Mouse (Mus musculus) liver, embryonic 14.5 days (tissue): ENCODE results near the gene Sidt2.

Source experiments
- CTCF ChIP-seq: IDR thresholded peaks from 2 replicates; pipeline ENCODE4 v1.5.1; 2016; ENCODE audit warnings: antibody characterized with exemption, low read depth, control low read depth
- EP300 ChIP-seq: IDR thresholded peaks from 2 replicates; pipeline ENCODE4 v1.6.1; 2016; ENCODE audit warnings: antibody characterized with exemption, low read depth

DNA sequence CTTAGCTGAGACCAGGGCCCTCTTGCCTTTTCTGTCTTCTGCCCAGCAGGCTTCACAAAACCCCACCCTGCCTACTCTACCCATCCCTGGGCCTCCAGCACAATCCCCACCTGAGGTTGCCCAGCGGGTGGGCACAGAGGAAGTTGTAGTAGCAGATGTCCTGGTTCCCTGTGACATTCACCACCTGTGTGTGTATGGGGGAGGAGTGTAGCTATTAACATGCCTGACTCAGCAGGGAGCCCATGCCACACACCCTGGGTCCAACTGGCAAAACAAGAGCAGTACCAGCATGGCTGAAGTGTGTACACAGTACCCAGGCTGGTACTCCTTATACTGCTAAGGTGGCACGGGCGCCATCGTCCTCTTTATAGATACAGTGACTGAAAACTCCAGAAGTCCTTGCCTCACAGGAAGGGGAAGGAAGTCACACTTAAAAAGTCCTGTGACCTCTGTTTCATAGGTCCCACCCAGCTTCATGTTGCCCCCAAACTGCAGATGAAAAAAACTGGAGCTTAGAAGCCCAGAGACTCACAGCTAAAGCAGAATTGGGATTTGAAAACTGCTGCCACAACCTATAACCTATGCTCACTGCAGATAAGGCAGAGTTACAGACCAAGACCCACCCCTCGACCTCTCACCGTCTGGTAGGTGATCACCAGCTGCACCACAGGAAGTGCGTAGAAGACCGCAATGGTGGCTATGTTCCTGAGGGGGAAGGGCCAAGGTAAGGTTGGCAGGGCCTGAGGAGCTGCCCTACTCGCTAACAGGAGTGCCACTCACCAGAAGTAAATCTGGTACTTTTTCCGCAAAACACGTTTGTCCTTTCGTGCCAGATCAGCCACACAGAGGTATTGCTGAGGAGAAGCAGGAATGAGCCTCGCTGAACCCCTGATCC is 10.3 kb downstream of the Sidt2 start:
- TF ChIP-seq CTCF (no peak), EP300 (no peak)
